Mouse (Mus musculus) CH12.LX (cell line): ENCODE data around the gene Zswim4. TPM values are rescaled to one million over a fixed set of nuclear protein-coding genes. Genes with fewer than 3 reads are reported as not detected.
A peak's percentile ranks its signal among the peaks of the same experiment; 100 is the strongest.

Experiments used
- DNase-seq: peaks from one replicate; pipeline ENCODE4 v3.0.0-alpha.2; 2013; ENCODE audit errors: extremely low read depth
- H3K27ac ChIP-seq: 2 replicates; pipeline ENCODE4 v1.5.1; 2012; ENCODE audit warnings: low read depth, mild to moderate bottlenecking, control low read depth, moderate library complexity; ENCODE audit not compliant: insufficient read depth
- H3K27me3 ChIP-seq: replicated peaks from 2 replicates; pipeline ENCODE3; 2012; ENCODE audit warnings: inconsistent platforms
- H3K36me3 ChIP-seq, 2 experiments: replicated peaks in 1 of 2; 2 replicates each; pipeline versions ENCODE3 to v1.6.1; 2012; ENCODE audit warnings: inconsistent platforms in 1 of 2, low read length in 1 of 2, mild to moderate bottlenecking in 1 of 2, mixed read lengths in 1 of 2, moderate library complexity in 1 of 2; ENCODE audit not compliant: control insufficient read depth in 1 of 2, insufficient read depth in 1 of 2
- H3K4me1 ChIP-seq, 2 experiments: 2 replicates each; pipeline ENCODE4 v1.6.1; 2012; ENCODE audit warnings: inconsistent platforms in 1 of 2, moderate library complexity in 1 of 2; ENCODE audit not compliant: insufficient read depth in 2 of 2, control insufficient read depth in 1 of 2
- H3K4me2 ChIP-seq: 2 replicates; pipeline ENCODE4 v1.6.1; 2012; ENCODE audit warnings: low read depth, mild to moderate bottlenecking, control low read depth; ENCODE audit not compliant: poor library complexity, insufficient read depth, severe bottlenecking
- H3K4me3 ChIP-seq, 3 experiments: fragments of 150-350 bp in 1 of 3; sonication (generic) in 1 of 3; replicated peaks in 1 of 3; 2 replicates each; pipeline versions ENCODE3 to v1.5.1; 2011 to 2012; ENCODE audit warnings: low read depth in 2 of 3, low read length in 2 of 3, mild to moderate bottlenecking in 2 of 3, moderate library complexity in 2 of 3, control low read depth in 1 of 3, improper control_type of control experiment in 1 of 3, inconsistent platforms in 1 of 3, mixed read lengths in 1 of 3; ENCODE audit not compliant: poor library complexity in 1 of 3
- H3K79me2 ChIP-seq: replicated peaks from 2 replicates; pipeline ENCODE4 v1.6.1; 2012; ENCODE audit warnings: mild to moderate bottlenecking, moderate library complexity; ENCODE audit not compliant: control insufficient read depth, poor library complexity, insufficient read depth, severe bottlenecking; ENCODE audit errors: extremely low read depth
- H3K9ac ChIP-seq: 2 replicates; pipeline ENCODE4 v1.6.1; 2012; ENCODE audit warnings: low read depth, mild to moderate bottlenecking, control low read depth, moderate library complexity; ENCODE audit not compliant: insufficient read depth
- H3K9me3 ChIP-seq: replicated peaks from 2 replicates; pipeline ENCODE3; 2012; ENCODE audit warnings: low read length, inconsistent platforms, mixed read lengths
- BHLHE40 ChIP-seq: IDR thresholded peaks from 2 replicates; pipeline ENCODE4 v1.6.1; 2011; ENCODE audit warnings: mild to moderate bottlenecking, low read depth, low read length, improper control_type of control experiment
- E2F4 ChIP-seq: IDR thresholded peaks from 2 replicates; pipeline ENCODE4 v1.6.1; 2011; ENCODE audit warnings: low read depth, low read length, improper control_type of control experiment; ENCODE audit not compliant: insufficient replicate concordance
- EP300 ChIP-seq: IDR thresholded peaks from 2 replicates; pipeline ENCODE4 v1.6.1; 2011; ENCODE audit warnings: low read length, improper control_type of control experiment
- ETS1 ChIP-seq: conservative IDR thresholded peaks from 2 replicates; pipeline ENCODE4 v1.6.1; 2012; ENCODE audit warnings: low read depth, mild to moderate bottlenecking, inconsistent platforms, low read length, improper control_type of control experiment, moderate library complexity
- GABPA ChIP-seq: IDR thresholded peaks from 2 replicates; pipeline ENCODE4 v1.6.1; 2012; ENCODE audit warnings: low read depth, low read length, improper control_type of control experiment, inconsistent platforms; ENCODE audit not compliant: insufficient replicate concordance
- IRF4 ChIP-seq: IDR thresholded peaks from 2 replicates; pipeline ENCODE4 v1.6.1; 2014; ENCODE audit warnings: low read depth, mild to moderate bottlenecking, inconsistent platforms, low read length, improper control_type of control experiment
- JUN ChIP-seq: IDR thresholded peaks from 2 replicates; pipeline ENCODE4 v1.6.1; 2011; ENCODE audit warnings: low read depth, mild to moderate bottlenecking, low read length, improper control_type of control experiment, moderate library complexity; ENCODE audit not compliant: insufficient read depth
- KAT2A ChIP-seq: IDR thresholded peaks from 2 replicates; pipeline ENCODE4 v1.6.1; 2012; ENCODE audit warnings: low read length, improper control_type of control experiment, inconsistent platforms; ENCODE audit not compliant: insufficient replicate concordance
- MAFK ChIP-seq: IDR thresholded peaks from 2 replicates; pipeline ENCODE4 v1.6.1; 2011; ENCODE audit warnings: low read length, improper control_type of control experiment; ENCODE audit not compliant: insufficient replicate concordance
- MAX ChIP-seq: IDR thresholded peaks from 2 replicates; pipeline ENCODE4 v1.6.1; 2011; ENCODE audit warnings: low read length, improper control_type of control experiment
- MAZ ChIP-seq: IDR thresholded peaks from 2 replicates; pipeline ENCODE4 v1.6.1; 2012; ENCODE audit warnings: low read depth, mild to moderate bottlenecking, inconsistent platforms, low read length, improper control_type of control experiment, moderate library complexity
- MYC ChIP-seq: IDR thresholded peaks from 2 replicates; pipeline ENCODE4 v1.6.1; 2011; ENCODE audit warnings: low read depth, mild to moderate bottlenecking, improper control_type of control experiment, low read length
- NRF1 ChIP-seq: IDR thresholded peaks from 2 replicates; pipeline ENCODE4 v1.6.1; 2014; ENCODE audit warnings: low read depth, mild to moderate bottlenecking, inconsistent platforms, low read length, improper control_type of control experiment, moderate library complexity
- POLR2A ChIP-seq: IDR thresholded peaks from 2 replicates; pipeline ENCODE4 v1.6.1; 2011; ENCODE audit warnings: low read depth, mild to moderate bottlenecking, improper control_type of control experiment, low read length
- POLR2AphosphoS2 ChIP-seq: IDR thresholded peaks from 2 replicates; pipeline ENCODE4 v1.6.1; 2011; ENCODE audit warnings: low read depth, low read length, improper control_type of control experiment
- RAD21 ChIP-seq: IDR thresholded peaks from 2 replicates; pipeline ENCODE4 v1.6.1; 2011; ENCODE audit warnings: low read depth, mild to moderate bottlenecking, low read length, improper control_type of control experiment, moderate library complexity
- SIN3A ChIP-seq: IDR thresholded peaks from 2 replicates; pipeline ENCODE4 v1.6.1; 2012; ENCODE audit warnings: low read length, improper control_type of control experiment, inconsistent platforms
- SMC3 ChIP-seq: IDR thresholded peaks from 2 replicates; pipeline ENCODE4 v1.6.1; 2011; ENCODE audit warnings: low read depth, low read length, improper control_type of control experiment
- UBTF ChIP-seq: IDR thresholded peaks from 2 replicates; pipeline ENCODE4 v1.6.1; 2012; ENCODE audit warnings: low read depth, mild to moderate bottlenecking, inconsistent platforms, low read length, improper control_type of control experiment, moderate library complexity
- USF1 ChIP-seq: IDR thresholded peaks from 2 replicates; pipeline ENCODE4 v1.6.1; 2014; ENCODE audit warnings: low read depth, mild to moderate bottlenecking, inconsistent platforms, low read length, improper control_type of control experiment
- ZC3H11A ChIP-seq: IDR thresholded peaks from 2 replicates; pipeline ENCODE4 v1.6.1; 2012; ENCODE audit warnings: low read depth, mild to moderate bottlenecking, inconsistent platforms, low read length, improper control_type of control experiment
- ZMIZ1 ChIP-seq: IDR thresholded peaks from 2 replicates; pipeline ENCODE4 v1.6.1; 2012; ENCODE audit warnings: low read depth, mild to moderate bottlenecking, inconsistent platforms, low read length, improper control_type of control experiment
- dilution Hi-C: fragments of 300-500 bp; cut with MboI; formaldehyde crosslinking; loops from 2 replicates; pipeline ENCODE4 v1.14.3; 2020; ENCODE audit warnings: low sequenced_read_pairs; ENCODE audit not compliant: extremely low pct_unique_long_range_greater_than_20kb, extremely low pct_ligation_motif_present
- in situ Hi-C: fragments of 300-500 bp; cut with MboI; formaldehyde crosslinking; loops from 3 replicates; pipeline ENCODE4 v1.14.3; 2019; ENCODE audit warnings: low sequenced_read_pairs, low pct_ligation_motif_present, low pct_unique_long_range_greater_than_20kb, mixed read lengths
- polyA plus RNA-seq: library from polyadenylated mRNA; unstranded; fragments of >175 nt; gene quantifications from 2 replicates; pipeline ENCODE4 v1.2.1, GENCODE M21; 2012; ENCODE audit warnings: low read depth; ENCODE audit not compliant: insufficient read length
- total RNA-seq, 2 experiments: library from RNA; depleted of rRNA; stranded (reverse); fragments of 300-350 nt in 1 of 2; fragments of >200 nt in 1 of 2; gene quantifications; 2 replicates each; pipeline ENCODE4 v1.2.3; 2012 to 2014

Gene Zswim4
- total and polyA plus RNA-seq, 3 experiments: 4.9 to 9.7 (median 9.1) TPM

GRCm38 (mm10) chr8:84249257-84250170 lies 12.7 kb upstream of the Zswim4 start, which contains the start of gene D8Ertd738e (continued):
- no peak for TF ChIP-seq RAD21
- TF ChIP-seq MAX: peak; percentile 90
- TF ChIP-seq JUN: 0 out of 2 replicates have a peak, but pooled peaks have one; percentile 28
- TF ChIP-seq SIN3A: peak; percentile 97
- 0 out of 2 replicates have a peak, but pooled peaks have one; percentile 65 for TF ChIP-seq KAT2A
- TF ChIP-seq IRF4: peak; percentile 44; the same call in 1 of the 2 replicates
- peak; percentile 69 for TF ChIP-seq USF1
- TF ChIP-seq SMC3: no peak
- TF ChIP-seq NRF1: peak; percentile 64
- TF ChIP-seq POLR2A: peak; percentile 89

GRCm38 (mm10) chr8:84241821-84242220 lies 5.0 kb upstream of the Zswim4 start:
- H3K9me3 ChIP-seq: no peaks in the 10 kb centered on the region
- H3K27me3 ChIP-seq: no peaks in the 10 kb centered on the region
- in situ Hi-C loops (no loop called here), dilution Hi-C loops (no loop called here)
- H3K4me2 ChIP-seq: no peak overlapping the region
- H3K9ac ChIP-seq: no peak overlapping the region
- DNase-seq: no peak
- no peaks in the 10 kb centered on the region for H3K79me2 ChIP-seq
- H3K4me3 ChIP-seq: no peak overlapping the region
- H3K36me3 ChIP-seq: peaks cover 22 to 38% of the 10 kb centered on the region in 2 experiments
- H3K27ac ChIP-seq: no peak overlapping the region
- TF ChIP-seq SIN3A (no peak), POLR2A (no peak), ZMIZ1 (no peak), ETS1 (no peak), GABPA (no peak)
- peaks cover 3 to 13% of the 10 kb centered on the region in 2 experiments; a peak in 2 of 4 replicates for H3K4me1 ChIP-seq

GRCm38 (mm10) chr8:84241167-84241566 lies 4.3 kb upstream of the Zswim4 start:
- in situ Hi-C loops: no loop called here
- dilution Hi-C loops: no loop called here
- H3K9ac ChIP-seq: no peak overlapping the region
- no peaks in the 10 kb centered on the region for H3K79me2 ChIP-seq
- TF ChIP-seq MAZ: no peak
- TF ChIP-seq BHLHE40: no peak
- no peak for TF ChIP-seq ZMIZ1
- TF ChIP-seq RAD21: no peak
- TF ChIP-seq ZC3H11A: no peak
- no peak for TF ChIP-seq POLR2AphosphoS2
- TF ChIP-seq EP300: no peak
- TF ChIP-seq E2F4: no peak
- TF ChIP-seq UBTF: no peak
- TF ChIP-seq GABPA: no peak
- no peak for TF ChIP-seq MYC
- TF ChIP-seq POLR2A: no peak
- TF ChIP-seq MAFK: no peak
- no peak for TF ChIP-seq IRF4
- TF ChIP-seq, all 38 proteins: peak for 0
- H3K9me3 ChIP-seq: no peaks in the 10 kb centered on the region
- H3K27me3 ChIP-seq: no peaks in the 10 kb centered on the region
- no peak overlapping the region for H3K27ac ChIP-seq
- H3K4me2 ChIP-seq: no peak overlapping the region
- H3K4me3 ChIP-seq: no peak overlapping the region
- DNase-seq: no peak
- peaks cover 15 to 32% of the 10 kb centered on the region in 2 experiments for H3K36me3 ChIP-seq
- H3K4me1 ChIP-seq: peaks cover 3 to 16% of the 10 kb centered on the region in 2 experiments; a peak in 2 of 4 replicates
